Mouse (Mus musculus) neural tube, embryonic 15.5 days (tissue): ENCODE measurements around the gene Crybg1. TPM values are rescaled to one million over a fixed set of nuclear protein-coding genes. Genes with fewer than 3 reads are reported as not detected.

Source experiments
- ATAC-seq: fragments of 200-750 bp; cut with Nextera tagmentation; 2 replicates; pipeline ENCODE4 v1.8.0; 2017; ENCODE audit warnings: mild to moderate bottlenecking, moderate TSS enrichment, moderate library complexity; ENCODE audit not compliant: low FRiP score
- H3K27ac ChIP-seq: fragments of 300-500 bp; sonication (generic); replicated peaks from 2 replicates; pipeline ENCODE4 v1.5.1; 2015; ENCODE audit warnings: mild to moderate bottlenecking, inconsistent platforms
- H3K27me3 ChIP-seq: fragments of 300-500 bp; sonication (generic); replicated peaks from 2 replicates; pipeline ENCODE4 v1.6.1; 2015; ENCODE audit warnings: inconsistent platforms
- H3K36me3 ChIP-seq: fragments of 300-500 bp; sonication (generic); 2 replicates; pipeline ENCODE4 v1.6.1; 2015; ENCODE audit warnings: inconsistent platforms
- H3K4me1 ChIP-seq: fragments of 300-500 bp; sonication (generic); 2 replicates; pipeline ENCODE4 v1.6.1; 2015; ENCODE audit warnings: inconsistent platforms
- H3K4me2 ChIP-seq: fragments of 300-500 bp; sonication (generic); 2 replicates; pipeline ENCODE4 v1.6.1; 2015; ENCODE audit warnings: inconsistent platforms, mild to moderate bottlenecking, moderate library complexity
- H3K4me3 ChIP-seq: fragments of 300-500 bp; sonication (generic); replicated peaks from 2 replicates; pipeline ENCODE4 v1.5.1; 2015; ENCODE audit warnings: mild to moderate bottlenecking, inconsistent platforms
- H3K9ac ChIP-seq: fragments of 300-500 bp; sonication (generic); replicated peaks from 2 replicates; pipeline ENCODE4 v1.6.1; 2015; ENCODE audit warnings: mild to moderate bottlenecking, inconsistent platforms
- H3K9me3 ChIP-seq: fragments of 300-500 bp; sonication (generic); replicated peaks from 2 replicates; pipeline ENCODE4 v1.6.1; 2016; ENCODE audit warnings: inconsistent platforms
- WGBS: fragments of 180-500 bp; shearing (Covaris S2); methylation state at CpG from one replicate; pipeline ENCODE4 v1.1.7; 2015; ENCODE audit warnings: mixed read lengths; 5-methylcytosine and 5-hydroxymethylcytosine counted together
- polyA plus RNA-seq: library from polyadenylated mRNA; unstranded; fragments of >200 nt; fragmentation: Nextera tagmentation; extraction: Ambion mirVana; gene quantifications from 2 replicates; pipeline ENCODE4 v1.2.1, GENCODE M21; 2015

The Crybg1 gene
- polyA plus RNA-seq, 1 experiment from 2014 or later = 0.12 TPM

DNA sequence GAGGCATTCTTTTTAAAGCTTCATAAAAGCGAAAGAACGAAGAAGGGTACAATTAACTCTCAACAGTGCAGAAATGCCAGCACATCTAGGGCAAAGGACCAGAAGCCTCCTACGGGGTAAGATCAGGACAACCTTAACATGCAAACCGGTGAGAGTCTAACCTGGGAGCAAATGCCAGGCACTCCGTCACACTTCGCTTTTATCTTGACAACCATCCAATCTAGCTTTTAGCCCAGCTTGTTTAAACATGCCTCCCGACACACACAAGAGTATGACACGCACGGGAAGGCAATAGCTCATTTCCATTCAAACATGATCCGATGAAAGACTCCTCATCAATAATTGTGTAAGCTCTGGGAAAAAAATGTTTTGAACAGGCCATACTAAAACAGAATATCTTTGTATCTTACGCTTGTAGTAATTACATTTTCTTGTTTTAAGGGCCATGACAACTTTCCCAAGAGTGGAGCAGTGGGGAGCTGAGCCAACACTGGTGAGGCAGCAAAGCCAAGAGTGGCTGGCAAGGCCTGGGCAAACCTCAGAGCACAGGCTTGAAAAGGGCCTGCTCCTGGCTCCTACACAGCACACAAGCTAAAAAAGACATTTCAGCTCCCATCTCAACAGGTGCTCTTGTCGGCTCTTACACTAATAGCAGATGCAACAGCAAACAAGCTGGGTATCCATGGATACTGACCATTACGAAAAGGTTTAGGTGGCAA lies 10.4 kb downstream of the Crybg1 start:
- no peak for ATAC-seq
- no peaks in the 10 kb centered on the region for H3K9me3 ChIP-seq
- no peak overlapping the region for H3K4me3 ChIP-seq
- H3K9ac ChIP-seq = no peak overlapping the region
- WGBS = 78% methylated on average over 13 of the region's 13 CpGs
- H3K4me1 ChIP-seq = no peaks in the 10 kb centered on the region
- H3K36me3 ChIP-seq = no peaks in the 10 kb centered on the region
- H3K27me3 ChIP-seq = no peaks in the 10 kb centered on the region
- no peak overlapping the region for H3K27ac ChIP-seq
- H3K4me2 ChIP-seq = no peak overlapping the region

DNA sequence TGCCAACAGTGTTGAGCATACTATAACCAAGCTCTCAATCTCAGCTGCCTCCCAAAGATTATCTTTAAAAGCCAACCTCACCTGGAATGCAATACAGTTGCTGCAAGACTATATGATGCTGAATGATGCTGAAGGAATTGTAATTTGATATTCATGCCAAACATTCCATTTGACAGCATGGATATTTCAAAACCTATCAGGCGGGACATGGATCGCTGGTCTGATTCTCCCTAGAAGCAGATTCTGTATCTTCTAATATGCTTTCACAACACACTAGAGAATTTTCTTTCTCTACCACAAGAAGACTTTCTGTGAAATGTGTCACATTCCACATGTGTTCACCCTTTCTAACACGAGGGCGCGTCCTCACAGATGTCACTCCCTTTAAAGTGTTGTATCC lies 22.6 kb downstream of the Crybg1 start:
- H3K4me3 ChIP-seq = no peak overlapping the region
- no peaks in the 10 kb centered on the region for H3K4me1 ChIP-seq
- WGBS = 93% methylated on average over 5 of the region's 5 CpGs
- H3K9ac ChIP-seq = no peak overlapping the region
- ATAC-seq = no peak
- no peak overlapping the region for H3K27ac ChIP-seq
- H3K4me2 ChIP-seq = no peak overlapping the region
- H3K27me3 ChIP-seq = no peaks in the 10 kb centered on the region
- H3K36me3 ChIP-seq = no peaks in the 10 kb centered on the region
- H3K9me3 ChIP-seq = no peaks in the 10 kb centered on the region

GRCm38 (mm10) chr10:44124400-44124933 lies 24.2 kb downstream of the Crybg1 start:
- Histone ChIP-seq H3K9ac (no peak overlapping the region), H3K9me3 (no peaks in the 10 kb centered on the region), H3K4me1 (no peaks in the 10 kb centered on the region), H3K4me3 (no peak overlapping the region), H3K27me3 (no peaks in the 10 kb centered on the region), H3K27ac (no peak overlapping the region), H3K4me2 (no peak overlapping the region), H3K36me3 (no peaks in the 10 kb centered on the region)
- ATAC-seq = no peak
- WGBS = 42% methylated on average over 6 of the region's 6 CpGs

DNA sequence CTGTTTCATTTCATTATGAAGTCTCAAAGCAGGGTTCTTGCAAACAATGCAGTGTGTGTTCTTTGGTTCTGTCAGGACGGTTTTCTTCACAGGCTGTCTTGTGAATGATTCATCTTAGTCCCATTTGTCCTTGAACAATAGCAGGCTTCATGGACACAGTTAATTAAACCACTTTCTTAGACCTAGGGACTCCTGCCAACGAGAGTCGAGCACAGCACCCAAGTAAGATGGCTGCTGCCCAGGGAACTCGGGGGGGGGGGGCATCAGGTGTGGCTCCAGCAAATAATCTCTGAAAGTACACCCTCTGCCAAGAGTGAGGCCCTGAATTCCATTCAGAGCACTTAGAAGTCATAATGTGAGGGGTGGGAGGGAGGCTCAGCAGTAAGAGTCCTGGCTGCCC lies 30.0 kb downstream of the Crybg1 start:
- Histone ChIP-seq H3K9ac (no peak overlapping the region), H3K9me3 (no peaks in the 10 kb centered on the region), H3K36me3 (no peaks in the 10 kb centered on the region), H3K4me2 (no peak overlapping the region), H3K4me3 (no peak overlapping the region), H3K27me3 (no peaks in the 10 kb centered on the region), H3K27ac (no peak overlapping the region), H3K4me1 (peaks cover 3% of the 10 kb centered on the region; the same call in 1 of the 2 replicates)
- no peak for ATAC-seq
- WGBS = 17% methylated on average over 4 of the region's 4 CpGs

GRCm38 (mm10) chr10:44116796-44117195 lies 31.9 kb downstream of the Crybg1 start:
- Histone ChIP-seq H3K4me1 (peaks cover 3% of the 10 kb centered on the region; the same call in 1 of the 2 replicates), H3K4me3 (no peak overlapping the region), H3K36me3 (no peaks in the 10 kb centered on the region), H3K9me3 (no peaks in the 10 kb centered on the region), H3K9ac (no peak overlapping the region), H3K27me3 (no peaks in the 10 kb centered on the region), H3K27ac (no peak overlapping the region), H3K4me2 (no peak overlapping the region)
- WGBS = 95% methylated on average over 5 of the region's 5 CpGs
- ATAC-seq = no peak

GRCm38 (mm10) chr10:44114611-44115010 lies 34.0 kb downstream of the Crybg1 start:
- H3K4me2 ChIP-seq = no peak overlapping the region
- 80% methylated on average over 4 of the region's 4 CpGs for WGBS
- H3K36me3 ChIP-seq = no peaks in the 10 kb centered on the region
- no peak for ATAC-seq
- no peaks in the 10 kb centered on the region for H3K27me3 ChIP-seq
- H3K4me3 ChIP-seq = no peak overlapping the region
- no peak overlapping the region for H3K27ac ChIP-seq
- H3K9me3 ChIP-seq = no peaks in the 10 kb centered on the region
- H3K4me1 ChIP-seq = peaks cover 3% of the 10 kb centered on the region; the same call in 1 of the 2 replicates
- no peak overlapping the region for H3K9ac ChIP-seq

- WGBS = 83% methylated on average over 12 of the region's 12 CpGs
- no peaks in the 10 kb centered on the region for H3K9me3 ChIP-seq
- no peak overlapping the region for H3K4me2 ChIP-seq
- ATAC-seq = no peak
- H3K27ac ChIP-seq = no peak overlapping the region
- H3K4me3 ChIP-seq = no peak overlapping the region
- no peaks in the 10 kb centered on the region for H3K27me3 ChIP-seq
- no peaks in the 10 kb centered on the region for H3K4me1 ChIP-seq
- H3K9ac ChIP-seq = no peak overlapping the region
- no peaks in the 10 kb centered on the region for H3K36me3 ChIP-seq
Observed at GRCm38 (mm10) chr10:44112005-44112675, 36.5 kb downstream of the Crybg1 start.

DNA sequence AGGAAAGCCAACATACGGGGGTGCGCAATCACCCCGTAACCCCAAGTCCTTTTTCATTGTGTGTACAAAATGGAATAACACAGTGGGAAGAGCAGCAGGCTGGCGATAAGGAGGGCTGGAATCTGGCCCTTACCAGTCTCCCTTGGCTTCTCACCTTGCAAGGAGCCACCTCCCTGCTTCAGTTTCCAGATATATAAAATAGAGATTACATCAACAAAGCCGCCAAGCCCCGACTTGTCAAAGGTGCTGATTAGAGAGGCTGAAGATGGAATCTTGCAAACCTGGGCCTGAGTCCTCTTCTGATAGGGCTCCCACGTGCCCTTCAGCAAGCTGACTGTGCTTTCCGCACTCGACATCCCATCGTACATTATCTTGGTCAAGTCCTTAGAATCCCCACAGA lies 37.5 kb downstream of the Crybg1 start:
- Histone ChIP-seq H3K27ac (no peak overlapping the region), H3K27me3 (no peaks in the 10 kb centered on the region), H3K4me3 (no peak overlapping the region), H3K36me3 (no peaks in the 10 kb centered on the region), H3K4me1 (no peaks in the 10 kb centered on the region), H3K9ac (no peak overlapping the region), H3K9me3 (no peaks in the 10 kb centered on the region), H3K4me2 (no peak overlapping the region)
- no peak for ATAC-seq
- 90% methylated on average over 10 of the region's 10 CpGs for WGBS

DNA sequence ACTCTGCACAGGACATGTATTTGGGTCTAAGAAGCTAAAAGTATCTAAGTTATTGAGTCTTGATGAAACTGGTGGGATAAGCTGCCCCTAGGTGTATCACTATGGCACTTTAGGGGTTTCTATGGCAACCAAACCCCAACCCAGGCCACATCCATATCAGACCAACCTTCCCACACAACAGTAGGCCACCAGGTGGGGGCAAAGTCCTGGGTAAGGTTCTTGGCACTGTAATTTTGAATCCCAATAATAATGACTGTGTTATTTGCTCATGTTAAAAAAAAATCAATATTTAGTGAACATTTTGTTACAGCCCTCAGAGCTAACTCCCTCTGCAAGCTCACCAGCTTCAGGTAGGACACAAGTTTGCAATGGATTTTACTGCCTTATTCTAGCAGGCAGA lies 38.2 kb downstream of the Crybg1 start:
- Histone ChIP-seq H3K27me3 (no peaks in the 10 kb centered on the region), H3K4me2 (no peak overlapping the region), H3K27ac (no peak overlapping the region), H3K9ac (no peak overlapping the region), H3K4me3 (no peak overlapping the region), H3K36me3 (no peaks in the 10 kb centered on the region), H3K4me1 (no peaks in the 10 kb centered on the region), H3K9me3 (no peaks in the 10 kb centered on the region)
- ATAC-seq = no peak

DNA sequence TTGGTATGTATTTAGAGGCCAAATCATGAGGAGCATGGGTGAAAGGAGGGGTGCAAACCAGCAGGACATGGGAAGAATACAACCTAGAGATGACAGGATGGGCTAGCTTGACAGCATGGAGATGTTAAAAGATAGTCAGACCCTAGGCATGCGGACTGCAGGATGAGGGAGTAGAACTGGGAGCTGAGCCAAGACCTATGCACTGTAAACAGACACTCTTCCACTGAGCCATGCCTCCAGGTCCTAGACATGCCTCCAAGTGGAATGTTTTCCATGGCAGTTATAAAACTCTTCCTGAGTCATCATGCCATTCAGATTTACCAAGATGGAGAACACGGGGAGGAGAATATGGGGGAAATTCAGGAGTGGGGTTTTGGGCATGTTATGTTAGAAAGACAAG lies 53.9 kb downstream of the Crybg1 start:
- Histone ChIP-seq H3K4me1 (no peaks in the 10 kb centered on the region), H3K27me3 (no peaks in the 10 kb centered on the region), H3K27ac (no peak overlapping the region), H3K36me3 (no peaks in the 10 kb centered on the region), H3K4me2 (no peak overlapping the region), H3K9ac (no peak overlapping the region), H3K4me3 (no peak overlapping the region), H3K9me3 (peaks cover 7% of the 10 kb centered on the region; the same call in 1 of the 2 replicates)
- no peak for ATAC-seq
- WGBS = 83% methylated on average over 2 of the region's 2 CpGs

DNA sequence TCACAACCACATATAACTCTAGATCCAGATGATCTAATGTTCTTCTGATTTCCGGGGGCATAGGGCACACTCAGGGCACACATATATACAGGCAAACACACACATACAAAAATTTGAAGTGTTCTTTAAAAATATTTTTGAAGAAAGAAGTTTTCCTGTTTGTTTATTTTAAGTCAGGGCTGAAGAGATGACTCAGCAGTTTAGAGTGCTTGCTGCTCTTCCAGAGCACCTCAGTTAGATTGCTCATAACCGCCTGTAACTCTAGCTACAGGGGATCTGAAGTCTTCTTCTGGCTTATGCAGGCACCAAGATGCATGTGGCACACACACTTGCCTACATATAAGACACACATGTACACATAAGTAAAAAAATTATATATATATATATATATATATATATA lies 56.9 kb downstream of the Crybg1 start:
- no peak for ATAC-seq
- H3K9me3 ChIP-seq = peaks cover 9% of the 10 kb centered on the region; the same call in 1 of the 2 replicates
- WGBS = 95% methylated on average over 2 of the region's 2 CpGs

DNA sequence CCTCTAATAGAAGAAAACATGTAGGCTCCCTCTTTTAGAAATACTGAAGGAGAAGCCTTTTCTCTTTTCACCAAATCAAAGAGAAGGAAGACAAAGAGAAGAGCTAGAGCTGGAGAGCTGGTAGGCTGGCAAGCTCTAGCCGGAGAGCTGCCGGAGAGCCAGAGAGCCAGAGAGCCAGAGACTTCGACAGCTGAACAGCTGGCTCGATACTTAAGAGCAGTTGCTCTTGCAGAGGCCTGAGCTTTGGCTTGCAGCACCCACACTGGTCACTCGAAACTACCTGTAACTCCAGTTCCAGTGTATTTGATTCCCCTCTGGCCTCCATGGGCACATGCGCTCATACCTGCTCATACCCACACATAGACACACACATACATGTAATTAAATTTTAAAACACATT lies 68.3 kb downstream of the Crybg1 start:
- H3K9me3 ChIP-seq = no peaks in the 10 kb centered on the region
- H3K4me3 ChIP-seq = no peak overlapping the region
- no peak overlapping the region for H3K9ac ChIP-seq
- H3K27ac ChIP-seq = no peak overlapping the region
- no peaks in the 10 kb centered on the region for H3K4me1 ChIP-seq
- ATAC-seq = no peak
- WGBS = 75% methylated on average over 6 of the region's 6 CpGs
- no peaks in the 10 kb centered on the region for H3K36me3 ChIP-seq
- H3K4me2 ChIP-seq = no peak overlapping the region
- H3K27me3 ChIP-seq = no peaks in the 10 kb centered on the region

More for the DNA sequence above, 56.9 kb downstream of the Crybg1 start:
- Histone ChIP-seq H3K4me2 (no peak overlapping the region), H3K36me3 (no peaks in the 10 kb centered on the region), H3K9ac (no peak overlapping the region), H3K4me3 (no peak overlapping the region), H3K27me3 (no peaks in the 10 kb centered on the region), H3K4me1 (no peaks in the 10 kb centered on the region), H3K27ac (no peak overlapping the region)
